Mouse (Mus musculus) cerebellum, adult 18-20 months (tissue): ENCODE results near the gene Olfr319.
"Not testable (repeated sequence)": the region's sequence is repeated elsewhere in the genome, so short reads cannot be mapped to it uniquely, and the experiment has no call there.

ENCODE experiments used
- DNase-seq, 2 experiments: peaks; one replicate each; pipeline ENCODE4 v3.0.0; 2021

Gene Olfr319

DNA sequence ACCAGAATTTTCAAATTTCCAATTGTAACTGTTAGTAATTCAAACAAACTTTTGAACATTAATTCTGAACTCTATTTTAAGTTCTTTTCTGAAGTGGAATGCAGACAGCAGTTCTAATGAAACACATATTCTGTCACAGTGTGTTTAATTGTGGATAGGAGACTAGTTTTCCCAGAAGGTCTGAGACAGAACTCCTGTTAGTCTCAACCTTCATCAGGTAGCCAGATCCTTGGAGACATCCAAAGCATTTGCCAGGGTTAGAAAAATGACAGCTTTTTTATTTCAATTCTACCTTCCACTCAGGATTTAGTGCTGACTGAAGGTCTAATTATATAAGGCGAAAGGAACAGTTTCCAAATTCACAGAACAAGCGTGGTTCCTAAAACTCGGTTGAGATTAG is at the start of gene Olfr319:
TSS of gene Olfr319 (plus strand) at position 301 of the 400 bp plus-strand sequence.
- no peak for DNase-seq

DNA sequence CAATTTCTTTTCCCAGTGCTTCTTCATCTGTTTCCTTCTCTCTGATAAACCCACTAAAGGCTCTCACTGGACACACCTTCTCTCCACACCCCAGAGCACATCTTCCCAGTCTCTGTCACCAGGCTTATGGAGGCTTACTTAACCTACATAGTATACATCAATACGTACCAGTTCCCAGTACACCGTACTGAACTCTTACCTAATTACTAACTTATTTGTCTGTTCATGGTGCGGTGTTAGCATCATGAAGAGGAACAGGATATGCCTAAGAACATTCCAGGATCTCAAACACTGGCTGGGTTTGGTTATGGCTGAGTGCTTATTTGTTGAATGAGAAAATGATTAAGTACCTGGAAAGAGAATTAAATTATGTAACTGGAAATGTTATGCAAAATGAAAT is 43.8 kb upstream of the Olfr319 start:
- no peak for DNase-seq

DNA sequence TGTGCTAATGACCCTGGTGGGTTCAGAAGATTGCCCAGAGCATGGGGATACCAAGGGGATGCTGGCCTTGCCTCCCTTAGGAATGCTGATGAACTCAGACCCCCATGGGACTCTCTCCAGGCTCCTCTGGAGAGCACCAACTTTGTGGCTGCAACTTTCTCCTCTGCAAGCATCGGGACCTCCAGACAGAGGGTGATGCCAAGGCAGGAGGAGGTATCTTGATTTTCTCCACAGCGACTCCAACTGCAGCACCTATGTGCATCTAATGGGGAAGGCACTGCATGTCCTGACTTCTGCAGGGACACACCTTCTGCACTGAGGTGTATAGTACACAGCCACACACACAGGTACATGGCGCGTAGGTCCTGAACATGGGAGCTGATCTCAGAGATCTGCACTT is 40.4 kb upstream of the Olfr319 start, which contains the start of gene Olfr322:
TSS of gene Olfr322 (plus strand) at position 187 of the 400 bp plus-strand sequence.
- no peak for DNase-seq

DNA sequence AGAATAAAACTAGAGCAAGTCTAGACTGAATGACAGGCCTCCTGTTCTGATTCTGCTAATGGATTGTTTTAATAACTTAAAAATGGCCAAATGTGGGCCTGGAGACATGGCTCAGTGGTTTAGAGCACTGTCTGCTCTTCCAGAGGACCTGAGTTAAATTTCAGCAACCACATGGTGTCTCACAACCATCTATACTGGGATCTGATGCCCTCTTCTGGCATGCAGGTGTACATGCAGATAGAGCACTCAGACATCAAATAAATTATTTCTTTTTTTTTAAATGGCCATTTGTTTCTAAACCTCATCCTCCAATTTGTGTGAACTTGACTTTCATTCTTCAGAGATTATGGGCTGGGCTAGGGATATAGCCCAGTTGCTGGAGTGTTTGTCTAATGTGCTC is 29.7 kb upstream of the Olfr319 start:
- DNase-seq = no peak

DNA sequence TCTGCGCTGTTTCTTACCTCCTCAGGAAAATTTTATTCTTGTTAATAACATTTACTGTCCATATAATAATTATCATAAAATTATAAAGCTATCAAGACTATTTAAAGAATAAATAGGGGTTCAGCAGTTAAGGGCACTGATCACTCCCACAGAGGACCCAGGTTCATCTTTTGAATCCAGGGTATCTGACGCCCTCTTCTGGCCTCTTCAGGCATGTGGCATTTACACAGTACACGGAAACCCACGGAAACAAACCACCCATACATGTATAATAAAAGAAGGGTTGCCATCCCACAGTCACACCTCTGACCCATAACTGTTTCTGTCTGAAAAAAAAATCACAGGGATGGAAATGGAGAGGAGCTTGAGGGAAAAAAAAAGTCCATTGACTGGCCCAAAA is 27.1 kb upstream of the Olfr319 start:
- DNase-seq = no peak

DNA sequence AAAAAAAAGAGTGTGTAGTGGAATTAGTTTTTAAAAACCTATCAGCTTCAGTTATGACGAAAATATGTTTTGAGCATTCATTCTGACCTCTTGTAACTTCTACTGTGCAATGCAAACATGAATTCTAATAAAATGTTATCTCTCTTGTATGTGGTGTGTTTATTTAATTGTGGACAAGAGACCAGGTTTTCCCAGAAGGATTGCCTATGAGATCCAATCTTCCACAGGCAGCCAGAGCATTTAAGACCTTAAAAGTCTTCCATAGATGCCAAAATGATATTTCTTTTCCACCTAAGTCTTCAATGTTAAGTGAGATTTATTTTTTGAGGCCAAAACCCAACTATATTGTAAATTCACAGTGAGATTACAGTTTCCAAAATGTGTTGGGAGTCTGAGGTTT is 18.2 kb upstream of the Olfr319 start, which contains the start of gene Olfr320:
TSS of gene Olfr320 (plus strand) at position 301 of the 400 bp plus-strand sequence.
- DNase-seq = no peak

DNA sequence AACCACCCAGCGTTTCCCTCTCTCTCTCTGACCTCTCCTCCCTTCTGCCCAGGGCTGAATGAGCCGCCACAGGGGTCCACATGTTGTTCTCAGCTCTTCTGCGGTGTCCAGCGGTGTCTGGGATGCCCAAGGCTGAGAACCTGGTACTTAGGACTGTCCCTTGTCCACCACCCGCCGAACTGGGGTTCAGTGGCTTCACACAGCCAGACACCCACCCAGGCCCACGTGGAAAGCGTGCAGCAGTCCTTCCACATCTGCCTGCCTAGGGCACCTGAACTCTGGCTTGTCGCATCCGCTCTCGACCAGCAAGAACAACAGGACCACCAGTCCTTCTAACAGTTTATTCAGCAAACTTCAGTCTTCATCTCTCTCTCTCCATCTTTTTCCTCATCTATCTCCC is 10.1 kb downstream of the Olfr319 start:
- no peak for DNase-seq

DNA sequence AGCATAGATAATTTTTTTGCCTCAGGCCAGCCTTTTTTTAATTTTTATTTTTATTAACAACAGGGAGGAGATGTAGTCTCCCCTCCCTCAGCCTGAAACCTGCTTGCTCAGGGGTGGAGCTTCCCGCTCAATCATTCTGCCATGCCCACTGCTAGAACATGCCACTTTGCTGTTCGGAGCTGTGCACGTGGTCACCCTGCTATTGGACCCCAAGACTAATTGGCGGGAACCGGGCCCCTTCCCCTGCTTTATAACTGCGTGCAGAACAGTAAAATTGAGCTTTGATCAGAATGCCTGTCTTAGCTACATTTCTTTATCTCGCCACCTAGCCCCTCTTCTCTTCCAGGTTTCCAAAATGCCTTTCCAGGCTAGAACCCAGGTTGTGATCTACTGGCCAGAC is 18.8 kb downstream of the Olfr319 start:
- not testable (repeated sequence) for DNase-seq

DNA sequence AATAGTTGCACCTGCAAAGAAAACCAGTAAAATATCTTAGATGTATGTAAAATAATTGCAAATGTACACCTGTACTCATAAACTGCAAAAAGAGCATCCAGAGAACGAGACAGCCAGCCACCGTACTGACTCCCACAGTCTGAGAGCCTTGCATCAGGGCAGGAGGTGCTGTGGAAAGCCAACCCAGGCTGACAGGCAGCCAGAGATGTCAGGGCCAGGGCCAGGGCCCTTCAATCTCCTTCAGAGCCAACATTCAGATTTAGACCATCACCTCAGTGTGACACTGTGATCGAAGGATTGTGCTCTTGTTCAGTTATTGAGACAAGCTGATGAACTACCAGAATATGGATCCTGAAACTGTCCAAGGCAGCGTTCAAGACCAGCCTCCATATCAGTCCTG is 20.7 kb downstream of the Olfr319 start:
- no peak for DNase-seq

DNA sequence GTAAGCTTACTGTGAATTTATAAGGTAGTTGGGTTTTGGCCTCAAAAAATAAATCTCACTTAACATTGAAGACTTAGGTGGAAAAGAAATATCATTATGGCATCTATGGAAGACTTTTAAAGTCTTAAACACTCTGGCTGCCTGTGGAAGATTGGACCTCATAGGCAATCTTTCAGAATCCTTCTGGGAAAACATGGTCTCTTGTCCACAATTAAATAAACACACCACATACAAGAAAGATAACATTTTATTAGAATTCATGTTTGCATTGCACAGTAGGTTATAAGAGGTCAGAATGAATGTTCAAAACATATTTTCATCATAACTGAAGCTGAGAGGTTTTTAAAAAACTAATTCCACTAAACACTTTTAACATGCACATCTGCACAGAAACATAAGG is 25.0 kb downstream of the Olfr319 start, which contains the start of gene Olfr318:
TSS of gene Olfr318 (minus strand) at position 101 of the 400 bp plus-strand sequence.
- no peak for DNase-seq

DNA sequence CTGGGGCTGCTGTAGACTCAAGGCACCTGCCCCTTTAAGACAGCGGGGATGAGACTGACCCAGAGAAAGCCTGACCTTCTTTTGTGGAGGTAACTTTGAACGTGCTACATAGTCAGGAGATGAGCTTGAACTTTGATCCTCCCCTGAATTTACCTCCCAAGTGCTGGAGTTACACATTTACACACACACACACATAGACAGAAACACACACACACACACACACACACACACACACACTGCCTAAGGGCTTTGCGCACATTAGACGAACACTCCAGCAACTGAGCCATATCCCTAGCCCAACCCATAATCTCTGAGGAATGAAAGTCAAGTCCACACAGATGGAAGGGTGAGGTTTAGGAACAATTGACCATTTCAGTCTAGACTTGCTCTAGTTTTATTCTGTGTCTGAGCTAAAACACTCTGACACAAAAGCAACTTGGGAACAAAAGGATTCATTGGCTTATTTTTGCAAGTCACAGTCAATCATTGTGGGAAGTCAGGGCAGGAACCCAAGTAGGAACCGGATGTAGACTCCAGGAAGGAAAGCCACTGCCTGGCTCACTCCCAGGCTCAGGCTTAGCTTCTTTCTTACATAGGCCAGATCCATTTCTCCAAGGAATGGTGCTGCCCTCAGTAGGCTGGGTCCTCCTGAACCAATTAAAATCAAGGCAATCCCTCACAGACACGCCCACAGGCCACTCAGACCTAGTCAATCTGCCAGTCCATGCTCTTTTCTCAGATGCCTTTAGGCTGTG is 29.1 kb downstream of the Olfr319 start:
- not testable (repeated sequence) for DNase-seq

DNA sequence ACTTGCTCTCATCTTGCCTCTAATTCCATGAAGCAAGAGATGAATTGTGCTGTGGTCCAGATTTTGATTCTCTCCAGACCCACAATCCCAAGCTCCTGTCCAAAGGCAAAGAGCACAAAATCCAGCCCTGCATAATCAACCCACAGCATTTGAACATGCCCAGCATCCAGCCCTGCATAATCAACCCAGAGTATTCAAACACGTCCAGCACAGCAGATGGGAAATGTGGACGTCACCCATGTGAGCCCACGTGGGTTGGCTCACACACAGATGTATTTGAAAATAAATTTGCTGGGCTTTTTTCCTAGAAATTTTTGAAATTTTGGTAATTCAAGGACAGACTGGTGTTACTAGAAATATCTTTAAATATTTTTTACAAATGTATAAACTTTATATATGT is 34.4 kb downstream of the Olfr319 start:
- DNase-seq = no peak

DNA sequence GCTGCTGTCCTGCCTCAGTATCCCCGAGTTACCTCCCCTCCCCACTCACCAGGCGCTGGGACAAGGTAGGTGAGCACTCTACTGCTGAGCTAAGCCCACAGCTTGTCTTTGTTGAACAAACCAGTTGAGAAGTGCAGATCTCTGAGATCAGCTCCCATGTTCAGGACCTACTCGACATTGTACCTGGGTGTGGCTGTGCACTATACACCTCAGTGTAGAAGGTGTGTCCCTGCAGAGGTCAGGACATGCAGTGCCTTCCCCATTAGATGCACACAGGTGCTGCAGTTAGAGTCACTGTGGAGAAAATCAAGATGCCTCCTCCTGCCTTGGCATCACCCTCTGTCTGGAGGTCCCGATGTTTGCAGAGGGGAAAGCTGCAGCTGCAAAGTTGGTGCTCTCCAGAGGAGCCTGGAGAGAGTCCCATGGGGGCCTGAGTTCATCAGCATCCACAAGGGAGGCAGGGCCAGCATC is 39.9 kb downstream of the Olfr319 start, which contains the start of gene Olfr317:
TSS of gene Olfr317 (minus strand) at position 421 of the 471 bp plus-strand sequence.
- no peak for DNase-seq

DNA sequence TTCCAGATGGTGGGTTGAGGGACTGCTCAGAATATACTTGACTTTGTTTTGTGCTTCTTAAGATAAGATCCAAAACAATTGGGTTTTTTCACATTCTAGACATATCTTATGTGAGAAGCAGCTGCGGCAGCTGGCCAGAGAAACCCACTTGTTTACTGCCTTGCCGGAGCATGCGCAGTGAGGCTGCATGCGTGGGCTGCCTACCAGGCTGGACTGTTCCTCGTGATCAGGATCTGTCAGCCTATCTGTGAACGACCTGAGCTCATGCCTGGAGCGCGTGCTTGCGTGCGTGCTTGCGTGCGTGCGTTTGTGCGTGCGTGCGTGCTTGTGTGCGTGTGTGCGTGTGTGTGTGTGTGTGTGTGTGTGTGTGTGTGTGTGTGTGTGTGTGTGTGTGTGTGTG is 52.1 kb downstream of the Olfr319 start:
- not testable (repeated sequence) for DNase-seq

DNA sequence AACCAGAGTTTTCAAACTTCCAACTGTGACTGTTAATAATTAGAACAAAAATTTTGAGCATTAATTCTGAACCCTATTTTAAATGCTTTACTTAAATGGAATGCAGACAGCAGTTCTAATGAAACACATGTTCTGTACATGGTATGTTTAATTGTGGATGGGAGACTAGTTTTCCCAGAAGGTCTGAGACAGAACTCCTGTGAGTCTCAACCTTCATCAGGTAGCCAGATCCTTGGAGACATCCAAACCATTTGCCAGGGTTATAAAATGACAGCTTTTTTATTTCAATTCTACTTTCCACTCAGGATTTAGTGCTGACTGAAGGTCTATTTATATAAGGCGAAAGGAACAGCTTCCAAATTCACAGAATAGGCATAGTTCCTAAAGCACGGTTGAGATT is 53.5 kb downstream of the Olfr319 start, which contains the start of gene Olfr316:
TSS of gene Olfr316 (plus strand) at position 301 of the 400 bp plus-strand sequence.
- DNase-seq = no peak
